Mouse (Mus musculus) hindbrain, postnatal 0 days (tissue): ENCODE data around the gene Usp37. TPM values are rescaled to one million over a fixed set of nuclear protein-coding genes. Genes with fewer than 3 reads are reported as not detected.
A peak's percentile ranks its signal among the peaks of the same experiment; 100 is the strongest.

Experiments used
- ATAC-seq: fragments of 200-750 bp; cut with Nextera tagmentation; 2 replicates; pipeline ENCODE4 v1.8.0; 2017; ENCODE audit warnings: mild to moderate bottlenecking, moderate TSS enrichment, moderate library complexity
- DNase-seq: peaks from one replicate; pipeline ENCODE4 v3.0.0-alpha.2; 2015; ENCODE audit warnings: low spot score
- H3K27ac ChIP-seq: fragments of 300-500 bp; sonication (generic); 2 replicates; pipeline ENCODE4 v1.5.1; 2014; ENCODE audit warnings: mild to moderate bottlenecking
- H3K27me3 ChIP-seq: fragments of 300-500 bp; sonication (generic); 2 replicates; pipeline ENCODE4 v1.6.1; 2014; ENCODE audit warnings: low read length, mixed read lengths; ENCODE audit not compliant: insufficient read depth
- H3K36me3 ChIP-seq: fragments of 300-500 bp; sonication (generic); 2 replicates; pipeline ENCODE4 v1.6.1; 2014; ENCODE audit warnings: low read length, mixed read lengths; ENCODE audit not compliant: insufficient read depth
- H3K4me1 ChIP-seq: fragments of 300-500 bp; sonication (generic); 2 replicates; pipeline ENCODE4 v1.6.1; 2014; ENCODE audit warnings: antibody characterized with exemption, low read length, mixed read lengths; ENCODE audit not compliant: insufficient read depth
- H3K4me2 ChIP-seq: fragments of 300-500 bp; sonication (generic); 2 replicates; pipeline ENCODE4 v1.6.1; 2014; ENCODE audit warnings: low read depth, mild to moderate bottlenecking, low read length, moderate library complexity, mixed read lengths
- H3K4me3 ChIP-seq: fragments of 300-500 bp; sonication (generic); 2 replicates; pipeline ENCODE4 v1.5.1; 2014; ENCODE audit warnings: low read length
- H3K9ac ChIP-seq: fragments of 300-500 bp; sonication (generic); replicated peaks from 2 replicates; pipeline ENCODE4 v1.6.1; 2014; ENCODE audit warnings: mild to moderate bottlenecking, low read length, moderate library complexity, mixed read lengths
- H3K9me3 ChIP-seq: fragments of 300-500 bp; sonication (generic); 2 replicates; pipeline ENCODE4 v1.6.1; 2016; ENCODE audit warnings: low read length, mixed read lengths
- CTCF ChIP-seq: IDR thresholded peaks from 2 replicates; pipeline ENCODE4 v1.5.1; 2016; ENCODE audit warnings: antibody characterized with exemption, control low read depth, low read depth
- WGBS: fragments of 180-500 bp; shearing (Covaris S2); extraction: QIAGEN DNeasy Blood & Tissue Kit; methylation state at CpG from one replicate; pipeline ENCODE4 v1.1.7; 2014; 5-methylcytosine and 5-hydroxymethylcytosine counted together
- polyA plus RNA-seq: library from polyadenylated mRNA; unstranded; fragments of >200 nt; fragmentation: Nextera tagmentation; extraction: Ambion mirVana; gene quantifications from 2 replicates; pipeline ENCODE4 v1.2.1, GENCODE M21; 2015
- total RNA-seq: library from RNA; depleted of rRNA; stranded (reverse); fragments of >200 nt; gene quantifications from 2 replicates; pipeline ENCODE4 v1.2.3, GENCODE M21; 2014

Usp37 gene
- total and polyA plus RNA-seq, 2 experiments from 2014 or later, result 13.0 to 17.4 TPM

DNA sequence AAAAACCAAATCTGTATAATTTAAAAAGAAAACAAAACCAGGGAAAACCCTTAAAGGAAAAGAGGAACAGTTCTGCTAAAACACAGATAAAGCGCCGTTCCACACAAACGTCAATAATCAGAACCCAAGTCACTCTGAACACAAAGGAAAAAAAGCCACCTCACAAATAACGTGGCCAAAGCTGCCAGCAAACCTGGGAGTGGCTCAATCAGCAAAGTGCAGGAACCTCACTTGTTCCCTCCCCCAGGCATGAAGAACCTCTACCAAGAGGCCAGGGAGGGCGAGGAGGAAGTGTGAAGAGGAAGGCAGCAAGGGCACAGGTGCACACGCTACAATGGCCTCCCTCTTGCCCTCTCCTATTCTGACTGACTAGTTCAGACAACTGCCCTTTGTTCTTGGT, 108.5 kb downstream of the Usp37 start:
- WGBS, result 82% methylated on average over 6 of the region's 6 CpGs
- no peak overlapping the region for H3K4me3 ChIP-seq
- no peak for TF ChIP-seq CTCF
- ATAC-seq (no peak), DNase-seq (no peak)
- no peak overlapping the region for H3K4me2 ChIP-seq
- no peaks in the 10 kb centered on the region for H3K9me3 ChIP-seq
- peaks cover 18% of the 10 kb centered on the region for H3K36me3 ChIP-seq
- no peaks in the 10 kb centered on the region for H3K4me1 ChIP-seq
- no peaks in the 10 kb centered on the region for H3K27me3 ChIP-seq
- H3K27ac ChIP-seq, result no peak overlapping the region
- no peak overlapping the region for H3K9ac ChIP-seq

DNA sequence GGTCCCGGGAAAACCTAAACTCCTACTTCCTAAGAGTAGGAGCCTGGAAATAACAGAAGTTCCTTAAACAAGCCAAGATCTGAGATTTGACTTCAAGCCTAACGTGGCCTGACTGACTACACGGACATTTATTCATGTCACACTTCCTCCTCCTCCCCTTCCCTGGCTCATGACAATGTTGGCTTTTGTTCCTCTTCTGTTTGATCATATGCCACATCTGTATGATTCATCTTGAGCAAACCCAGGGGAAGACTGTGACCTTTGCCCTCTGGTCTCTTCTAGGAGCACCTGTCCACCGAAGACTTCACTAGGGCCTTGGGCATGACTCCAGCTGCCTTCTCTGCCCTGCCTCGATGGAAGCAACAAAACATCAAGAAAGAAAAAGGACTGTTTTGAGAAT, 109.5 kb downstream of the Usp37 start:
- no peak for TF ChIP-seq CTCF
- 70% methylated on average over 5 of the region's 5 CpGs for WGBS

DNA sequence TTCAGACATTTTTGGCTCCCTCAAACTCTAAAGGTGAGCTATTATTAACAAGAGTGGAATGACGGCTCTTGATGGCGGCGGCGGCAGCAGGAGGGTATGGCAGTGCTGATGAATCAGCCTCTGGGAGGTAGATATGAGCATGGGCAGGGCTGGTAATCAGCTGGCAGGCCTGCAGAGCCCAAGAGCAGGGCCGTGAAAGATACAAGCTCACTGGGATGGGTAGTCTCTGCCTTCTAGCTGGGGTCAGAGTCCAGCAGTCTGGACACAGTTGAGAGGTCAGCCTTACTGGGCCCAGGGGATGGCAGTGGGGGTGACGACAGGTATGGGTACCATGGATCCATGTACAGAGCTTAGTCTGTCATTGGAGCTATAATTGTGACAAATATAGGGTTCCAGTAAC, 110.9 kb downstream of the Usp37 start:
- Histone ChIP-seq H3K4me1 (no peaks in the 10 kb centered on the region), H3K9ac (no peak overlapping the region), H3K36me3 (peaks cover 6% of the 10 kb centered on the region), H3K27ac (no peak overlapping the region), H3K9me3 (no peaks in the 10 kb centered on the region), H3K4me3 (no peak overlapping the region), H3K4me2 (no peak overlapping the region), H3K27me3 (no peaks in the 10 kb centered on the region)
- no peak for TF ChIP-seq CTCF
- 88% methylated on average over 6 of the region's 6 CpGs for WGBS
- ATAC-seq, result no peak
- no peak for DNase-seq

More for the DNA sequence above, 109.5 kb downstream of the Usp37 start:
- Histone ChIP-seq H3K27me3 (no peaks in the 10 kb centered on the region), H3K9ac (no peak overlapping the region), H3K4me1 (no peaks in the 10 kb centered on the region), H3K4me3 (no peak overlapping the region), H3K4me2 (no peak overlapping the region), H3K36me3 (peaks cover 13% of the 10 kb centered on the region), H3K27ac (no peak overlapping the region), H3K9me3 (no peaks in the 10 kb centered on the region)
- ATAC-seq, result no peak
- no peak for DNase-seq

DNA sequence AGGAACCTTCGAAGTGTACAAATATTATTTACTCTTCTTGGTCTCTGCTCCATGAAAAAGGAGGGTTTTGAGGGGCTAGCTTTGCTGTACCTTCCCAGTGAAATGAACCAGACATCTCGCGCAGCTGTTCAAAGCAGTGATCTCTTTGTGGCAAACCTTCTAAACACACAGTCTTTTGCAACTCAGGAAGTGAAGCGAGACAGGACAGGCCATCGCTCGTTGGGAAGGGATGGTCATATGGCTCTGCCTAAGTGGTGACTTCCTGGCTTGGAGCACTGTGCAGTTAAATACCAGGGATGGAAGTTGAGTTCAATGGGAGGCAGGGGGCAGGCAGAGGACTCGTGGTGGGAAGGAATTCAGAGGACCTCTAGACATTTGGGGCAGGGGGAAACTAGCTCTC, 118.2 kb downstream of the Usp37 start:
- H3K9me3 ChIP-seq, result no peaks in the 10 kb centered on the region
- 71% methylated on average over 7 of the region's 7 CpGs for WGBS
- TF ChIP-seq CTCF, result no peak

DNA sequence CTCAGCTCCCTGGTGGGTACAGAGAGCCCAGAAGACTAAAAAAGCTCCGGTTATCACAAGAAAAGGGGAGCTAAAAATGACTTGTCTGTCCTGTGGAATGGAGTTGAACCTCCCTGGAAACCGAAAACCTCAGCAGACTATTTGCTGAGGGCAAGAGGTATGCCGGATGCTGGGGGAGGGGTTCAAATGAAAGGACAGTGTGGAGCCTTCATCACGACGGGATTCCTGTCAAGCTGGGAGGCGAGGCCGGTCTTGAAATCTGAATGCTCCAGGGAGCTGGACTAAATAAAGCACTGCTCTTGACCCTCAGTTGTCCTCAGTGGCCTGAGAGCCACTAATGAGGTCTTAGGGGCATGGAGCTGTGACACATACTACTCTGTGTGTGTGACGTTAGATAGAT, 120.9 kb downstream of the Usp37 start:
- Histone ChIP-seq H3K9ac (no peak overlapping the region), H3K27me3 (no peaks in the 10 kb centered on the region), H3K27ac (no peak overlapping the region), H3K9me3 (no peaks in the 10 kb centered on the region), H3K36me3 (no peaks in the 10 kb centered on the region), H3K4me1 (no peaks in the 10 kb centered on the region), H3K4me3 (no peak overlapping the region), H3K4me2 (no peak overlapping the region)
- no peak for TF ChIP-seq CTCF
- WGBS, result 20% methylated on average over 8 of the region's 8 CpGs
- DNase-seq (no peak), ATAC-seq (no peak)

More for the DNA sequence above, 118.2 kb downstream of the Usp37 start:
- H3K36me3 ChIP-seq, result no peaks in the 10 kb centered on the region
- no peaks in the 10 kb centered on the region for H3K4me1 ChIP-seq
- no peak overlapping the region for H3K9ac ChIP-seq
- DNase-seq (no peak), ATAC-seq (no peak)
- no peak overlapping the region for H3K4me2 ChIP-seq
- no peaks in the 10 kb centered on the region for H3K27me3 ChIP-seq
- H3K4me3 ChIP-seq, result no peak overlapping the region
- no peak overlapping the region for H3K27ac ChIP-seq

DNA sequence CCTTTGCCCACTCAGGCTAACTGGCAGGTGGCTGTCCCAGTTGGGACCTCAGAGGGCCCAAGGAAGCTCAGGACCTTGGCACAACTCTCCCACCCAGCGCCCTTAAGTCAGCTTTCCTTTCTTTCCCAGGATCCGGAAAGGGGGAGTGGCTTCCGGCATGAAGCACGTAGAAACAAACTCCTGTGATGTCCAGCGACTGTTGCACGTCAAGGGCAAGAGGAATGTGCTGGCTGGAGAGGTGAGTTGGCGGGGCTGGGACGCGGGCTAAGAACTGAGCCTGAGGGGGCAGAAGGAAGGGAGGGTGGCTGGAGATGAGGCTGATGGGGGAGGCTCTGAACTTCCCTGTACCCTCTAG, 124.7 kb downstream of the Usp37 start:
- H3K4me2 ChIP-seq, result no peak overlapping the region
- 64% methylated on average over 9 of the region's 9 CpGs for WGBS
- no peak overlapping the region for H3K9ac ChIP-seq
- TF ChIP-seq CTCF, result no peak
- H3K36me3 ChIP-seq, result no peaks in the 10 kb centered on the region
- no peak for ATAC-seq
- no peaks in the 10 kb centered on the region for H3K27me3 ChIP-seq
- DNase-seq, result no peak
- H3K4me1 ChIP-seq, result no peaks in the 10 kb centered on the region
- H3K9me3 ChIP-seq, result no peaks in the 10 kb centered on the region
- H3K4me3 ChIP-seq, result no peak overlapping the region
- no peak overlapping the region for H3K27ac ChIP-seq

DNA sequence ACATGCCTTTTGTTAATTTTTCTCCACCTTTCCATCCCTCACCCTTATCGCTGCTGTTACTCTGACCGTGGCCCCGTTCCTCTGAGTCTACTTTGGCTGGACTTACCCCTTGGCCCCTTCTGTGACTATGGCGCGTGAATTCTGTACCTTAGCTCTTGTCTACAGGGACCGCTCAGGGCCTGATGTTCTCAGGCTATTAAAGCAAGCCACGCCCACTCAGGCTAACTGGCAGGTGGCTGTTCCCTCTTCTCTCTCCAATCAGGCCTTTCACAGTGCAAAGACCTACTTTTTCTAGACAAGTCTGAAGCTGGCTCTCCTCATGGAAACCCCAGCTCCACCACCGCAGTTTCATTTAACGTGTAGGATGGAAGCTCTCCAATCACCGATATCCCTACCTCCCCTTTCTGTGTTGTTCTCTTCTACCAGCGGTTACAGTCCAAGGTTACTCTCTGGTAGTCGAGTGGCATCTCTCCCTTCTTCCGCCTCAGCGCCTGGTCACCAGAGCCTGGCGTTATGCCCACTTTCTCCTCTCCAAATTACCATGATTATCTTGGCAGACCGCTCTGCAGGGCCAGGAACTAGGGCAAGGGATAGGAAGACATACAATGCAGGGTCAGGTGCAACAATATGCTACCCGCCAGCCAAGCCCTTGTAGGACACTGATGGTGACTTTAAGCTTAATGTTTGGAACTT, 125.2 kb downstream of the Usp37 start:
- no peak overlapping the region for H3K4me3 ChIP-seq
- no peaks in the 10 kb centered on the region for H3K36me3 ChIP-seq
- H3K4me1 ChIP-seq, result no peaks in the 10 kb centered on the region
- H3K9me3 ChIP-seq, result no peaks in the 10 kb centered on the region
- no peak overlapping the region for H3K4me2 ChIP-seq
- H3K9ac ChIP-seq, result no peak overlapping the region
- no peak overlapping the region for H3K27ac ChIP-seq
- no peak for TF ChIP-seq CTCF
- ATAC-seq (no peak), DNase-seq (peak; percentile 27)
- H3K27me3 ChIP-seq, result no peaks in the 10 kb centered on the region
- 69% methylated on average over 17 of the region's 17 CpGs for WGBS
